Mouse (Mus musculus) CH12.LX (cell line): ENCODE results near the gene Ubl4b.

ENCODE experiments used
- EP300 ChIP-seq: IDR thresholded peaks from 2 replicates; pipeline ENCODE4 v1.6.1; 2011; ENCODE audit warnings: low read length, improper control_type of control experiment
- HCFC1 ChIP-seq: IDR thresholded peaks from 2 replicates; pipeline ENCODE4 v1.6.1; 2012; ENCODE audit warnings: low read depth, mild to moderate bottlenecking, inconsistent platforms, low read length, improper control_type of control experiment
- TCF12 ChIP-seq: IDR thresholded peaks from 2 replicates; pipeline ENCODE4 v1.6.1; 2014; ENCODE audit warnings: low read depth, mild to moderate bottlenecking, inconsistent platforms, low read length, improper control_type of control experiment
- USF1 ChIP-seq: IDR thresholded peaks from 2 replicates; pipeline ENCODE4 v1.6.1; 2014; ENCODE audit warnings: low read depth, mild to moderate bottlenecking, inconsistent platforms, low read length, improper control_type of control experiment

DNA sequence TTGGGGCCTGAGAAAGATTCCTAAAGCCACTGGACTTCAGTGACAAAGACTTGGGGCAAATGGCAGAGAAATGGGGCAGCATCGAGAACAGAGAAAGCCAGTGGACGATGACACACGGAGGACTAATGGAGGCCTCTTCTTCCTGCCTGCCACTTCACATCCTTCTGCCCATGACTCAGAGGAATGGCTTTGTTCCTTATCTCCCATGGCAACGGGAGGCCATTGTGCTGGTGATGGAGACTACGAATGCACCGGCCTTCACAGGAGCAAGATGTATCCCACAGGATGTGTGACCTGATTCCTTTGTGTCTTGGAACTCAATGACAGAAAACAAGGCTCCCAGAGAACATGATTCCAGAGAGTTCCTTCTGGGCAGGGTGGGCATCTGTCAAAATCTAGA lies 30.3 kb downstream of the Ubl4b start:
- TF ChIP-seq EP300: no peak
- no peak for TF ChIP-seq USF1
- TF ChIP-seq TCF12: no peak
- TF ChIP-seq HCFC1: no peak
